Mouse (Mus musculus): ENCODE measurements around the gene Slc9a9. TPM values are rescaled to one million over a fixed set of nuclear protein-coding genes. Genes with fewer than 3 reads are reported as not detected.

The Slc9a9 gene
- total RNA-seq, 2 experiments from 2014 or later: 23.1 to 23.7 TPM

- TF ChIP-seq CTCF (IDR thresholded peaks at IDR 0.05): no peak
- no peak for DNase-seq (ENCODE audit: extremely low spot score in 1 of 2, low spot score in 2 of 2)
- Histone ChIP-seq H3K27ac (no peak overlapping the region), H3K4me3 (no peak overlapping the region)
- intact Hi-C loops (cut with DNase I): no loop called here
These were observed 16.7 kb downstream of the Slc9a9 start for GRCm38 (mm10) chr9:94686380-94686779.

DNA sequence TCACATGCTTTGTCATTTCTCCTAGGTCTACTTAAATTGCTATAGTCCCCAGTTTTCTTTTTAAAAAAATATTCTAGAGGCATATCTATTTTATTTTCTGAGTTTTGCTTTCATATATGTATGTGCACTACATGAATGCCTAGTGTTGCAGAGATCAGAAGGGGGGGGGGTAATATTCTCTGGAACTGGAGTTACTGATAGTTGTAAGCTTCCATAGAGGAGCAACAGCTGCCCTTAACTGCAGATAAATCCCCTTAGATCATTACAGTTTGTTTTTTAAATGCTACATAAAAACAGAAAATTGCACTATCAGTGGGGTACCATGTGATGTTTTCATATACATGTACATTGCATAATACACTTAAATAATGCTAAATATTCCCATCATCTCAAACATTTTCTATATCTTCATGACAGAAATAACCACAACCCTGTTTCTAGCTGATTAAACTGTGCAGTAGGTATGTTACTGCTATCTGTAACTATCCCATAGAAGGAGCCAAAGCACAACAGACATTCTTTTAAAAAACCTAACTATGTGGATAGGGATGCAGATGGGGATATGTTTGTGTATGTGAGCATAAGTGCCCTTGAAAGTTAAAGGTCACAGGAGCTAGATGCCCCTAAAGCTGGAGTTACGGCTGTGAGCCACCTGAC is 17.6 kb downstream of the Slc9a9 start:
- no peak for TF ChIP-seq CTCF (IDR thresholded peaks at IDR 0.05)
- Histone ChIP-seq H3K27ac (no peak overlapping the region), H3K4me3 (no peak overlapping the region)
- intact Hi-C loops (cut with DNase I): no loop called here
- DNase-seq (ENCODE audit: extremely low spot score in 1 of 2, low spot score in 2 of 2): no peak

GRCm38 (mm10) chr9:94691311-94692087 is 21.8 kb downstream of the Slc9a9 start:
- intact Hi-C loops (cut with DNase I): no loop called here
- H3K4me3 ChIP-seq: no peak overlapping the region
- no peak for TF ChIP-seq CTCF (IDR thresholded peaks at IDR 0.05)
- no peak overlapping the region for H3K27ac ChIP-seq
- no peak for DNase-seq (ENCODE audit: extremely low spot score in 1 of 2, low spot score in 2 of 2)

DNA sequence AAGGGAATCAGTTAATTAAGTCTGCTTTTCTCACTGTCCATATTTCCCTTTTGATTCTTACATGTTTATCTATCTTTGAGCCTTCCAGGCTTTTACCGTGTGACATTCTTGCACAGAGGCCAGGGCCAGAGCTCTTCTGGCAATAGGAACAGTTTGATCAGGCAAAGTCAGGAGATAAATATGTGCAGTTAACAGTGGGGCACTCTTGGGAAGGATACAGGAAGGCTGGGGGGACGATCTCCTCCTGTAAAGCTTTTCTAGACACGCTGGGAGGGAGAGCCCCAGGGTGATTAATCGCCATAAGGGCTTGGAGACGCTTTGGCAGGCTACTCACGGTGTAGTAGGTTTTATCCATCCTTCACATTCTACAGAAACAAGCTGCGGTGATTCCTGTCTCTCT is 22.4 kb downstream of the Slc9a9 start:
- Histone ChIP-seq H3K4me3 (no peak overlapping the region), H3K27ac (peak overlapping the region; percentile 19; the same call in 1 of the 2 replicates)
- no peak for TF ChIP-seq CTCF (IDR thresholded peaks at IDR 0.05)
- intact Hi-C loops (cut with DNase I): no loop called here
- DNase-seq (ENCODE audit: extremely low spot score in 1 of 2, low spot score in 2 of 2): no peak

- no peak overlapping the region for H3K27ac ChIP-seq
- intact Hi-C loops (cut with DNase I): no loop called here
- no peak overlapping the region for H3K4me3 ChIP-seq
- DNase-seq (ENCODE audit: extremely low spot score in 1 of 2, low spot score in 2 of 2): no peak
- TF ChIP-seq CTCF (IDR thresholded peaks at IDR 0.05): no peak
These were observed 24.5 kb downstream of the Slc9a9 start for GRCm38 (mm10) chr9:94694243-94694642.

DNA sequence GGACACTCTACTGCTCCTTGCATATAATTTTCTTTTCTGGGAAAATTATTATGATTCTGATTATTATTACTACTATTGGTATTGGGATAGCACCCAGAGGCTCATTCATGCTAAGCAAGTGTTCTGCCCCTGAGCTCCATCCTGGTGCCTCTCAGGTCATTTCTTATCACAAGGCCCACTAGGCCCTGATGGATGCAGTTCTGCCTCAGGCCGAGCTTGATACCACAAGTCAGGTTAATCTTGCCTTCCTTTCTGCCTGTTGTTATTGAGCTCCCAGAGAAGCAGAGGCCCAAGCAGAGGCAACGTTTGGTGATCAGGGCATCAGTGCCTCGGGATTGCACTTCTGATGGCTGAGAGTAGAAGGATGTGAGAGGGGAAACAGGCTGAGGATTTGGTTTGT is 25.3 kb downstream of the Slc9a9 start:
- Histone ChIP-seq H3K27ac (no peak overlapping the region), H3K4me3 (no peak overlapping the region)
- DNase-seq (ENCODE audit: extremely low spot score in 1 of 2, low spot score in 2 of 2): no peak
- intact Hi-C loops (cut with DNase I): no loop called here
- no peak for TF ChIP-seq CTCF (IDR thresholded peaks at IDR 0.05)

DNA sequence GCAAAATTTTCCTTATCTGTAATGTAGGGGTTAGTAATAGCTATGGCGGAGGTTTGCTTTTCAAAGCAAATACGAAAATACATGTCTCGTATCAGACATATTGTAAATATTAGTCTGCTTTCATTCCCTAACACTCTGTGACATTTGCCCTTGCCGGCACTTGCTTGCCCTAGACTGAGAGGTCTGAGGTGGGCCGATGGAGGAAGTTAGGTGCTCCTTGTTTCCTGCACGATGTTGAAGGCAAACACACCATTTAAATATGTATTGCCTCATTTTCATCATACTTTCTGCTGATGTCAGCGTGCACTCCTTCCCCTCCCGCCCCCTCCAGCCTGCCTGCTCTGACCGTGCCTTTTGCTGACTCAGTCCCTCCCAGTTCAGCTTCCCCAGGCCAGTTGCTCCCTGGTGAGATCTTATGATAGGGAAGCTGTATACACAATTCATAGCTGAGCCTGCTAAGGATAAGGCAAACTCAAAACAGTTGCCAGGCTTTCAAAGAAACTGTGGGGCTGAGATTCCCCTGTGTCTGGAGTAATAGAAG is 26.9 kb downstream of the Slc9a9 start:
- no peak overlapping the region for H3K27ac ChIP-seq
- DNase-seq (ENCODE audit: extremely low spot score in 1 of 2, low spot score in 2 of 2): no peak
- TF ChIP-seq CTCF (IDR thresholded peaks at IDR 0.05): no peak
- intact Hi-C loops (cut with DNase I): no loop called here
- no peak overlapping the region for H3K4me3 ChIP-seq

DNA sequence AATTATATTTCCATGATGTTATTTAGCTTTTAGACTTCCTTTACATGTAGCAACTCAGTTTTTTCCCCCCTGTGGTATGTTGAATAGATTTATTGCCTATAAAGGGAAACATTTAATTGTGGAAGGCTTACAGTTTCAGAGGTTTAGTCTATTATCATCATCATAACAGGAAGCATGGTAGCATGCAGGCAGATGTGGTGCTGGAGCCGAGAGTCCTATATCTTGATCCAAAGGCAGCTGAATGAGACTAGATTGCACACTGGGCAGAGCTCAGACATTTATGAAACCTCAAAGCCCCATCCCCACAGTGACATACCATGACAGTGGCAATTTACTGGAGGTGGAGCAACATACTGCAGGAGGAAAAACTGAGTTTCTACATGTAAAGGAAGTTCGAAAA is 28.5 kb downstream of the Slc9a9 start:
- intact Hi-C loops (cut with DNase I): no loop called here
- no peak overlapping the region for H3K27ac ChIP-seq
- TF ChIP-seq CTCF (IDR thresholded peaks at IDR 0.05): no peak
- no peak overlapping the region for H3K4me3 ChIP-seq
- no peak for DNase-seq (ENCODE audit: extremely low spot score in 1 of 2, low spot score in 2 of 2)

- TF ChIP-seq CTCF (IDR thresholded peaks at IDR 0.05): peak; percentile 67
- H3K4me3 ChIP-seq: no peak overlapping the region
- DNase-seq (ENCODE audit: extremely low spot score in 1 of 2, low spot score in 2 of 2): peak; percentile 54 to 59
- no peak overlapping the region for H3K27ac ChIP-seq
- intact Hi-C loops (cut with DNase I): loop anchor here (5.0 to 10.0 kb wide), 2 partner anchors 163 to 1816 kb away; partner anchors contain the start of gene 1190002N15Rik
These were observed 30.8 kb downstream of the Slc9a9 start for GRCm38 (mm10) chr9:94700549-94700948.

DNA sequence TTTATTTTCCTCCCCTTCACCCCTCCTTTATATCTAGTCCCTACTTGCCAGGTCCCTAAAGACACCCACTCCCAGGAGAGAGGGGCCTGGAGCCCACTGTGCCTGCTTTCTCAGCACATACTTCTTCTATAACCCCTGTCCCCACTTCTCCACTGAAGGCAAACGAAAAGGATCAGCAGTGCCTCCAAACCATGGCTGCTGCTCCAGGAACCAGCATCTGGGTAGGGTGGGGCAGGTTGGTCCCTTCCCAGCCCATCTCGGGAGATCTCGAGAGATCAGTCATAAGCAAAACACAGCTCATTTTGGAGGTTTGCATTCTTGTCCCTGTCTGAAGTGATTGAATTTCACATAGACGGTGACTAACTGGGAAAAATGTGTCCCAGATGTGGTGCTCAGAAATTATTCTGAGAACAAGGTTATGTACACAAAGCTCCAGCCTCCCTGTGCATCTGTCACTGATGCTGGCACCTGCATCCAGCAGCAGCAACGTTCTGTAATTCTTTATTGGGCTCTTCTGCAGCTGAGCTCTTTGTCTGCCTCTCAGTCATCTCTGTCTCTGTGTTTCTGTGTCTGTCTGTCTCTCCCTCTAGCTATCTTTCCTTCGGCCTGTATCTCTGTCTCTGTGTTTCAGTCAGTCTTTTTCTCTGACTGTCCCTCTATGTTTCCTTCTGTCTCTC is 31.6 kb downstream of the Slc9a9 start:
- intact Hi-C loops (cut with DNase I): loop anchor here (5.0 to 10.0 kb wide), 2 partner anchors 164 to 1817 kb away; partner anchors contain the start of gene 1190002N15Rik
- no peak for TF ChIP-seq CTCF (IDR thresholded peaks at IDR 0.05)
- DNase-seq (ENCODE audit: extremely low spot score in 1 of 2, low spot score in 2 of 2): no peak
- no peak overlapping the region for H3K4me3 ChIP-seq
- no peak overlapping the region for H3K27ac ChIP-seq

DNA sequence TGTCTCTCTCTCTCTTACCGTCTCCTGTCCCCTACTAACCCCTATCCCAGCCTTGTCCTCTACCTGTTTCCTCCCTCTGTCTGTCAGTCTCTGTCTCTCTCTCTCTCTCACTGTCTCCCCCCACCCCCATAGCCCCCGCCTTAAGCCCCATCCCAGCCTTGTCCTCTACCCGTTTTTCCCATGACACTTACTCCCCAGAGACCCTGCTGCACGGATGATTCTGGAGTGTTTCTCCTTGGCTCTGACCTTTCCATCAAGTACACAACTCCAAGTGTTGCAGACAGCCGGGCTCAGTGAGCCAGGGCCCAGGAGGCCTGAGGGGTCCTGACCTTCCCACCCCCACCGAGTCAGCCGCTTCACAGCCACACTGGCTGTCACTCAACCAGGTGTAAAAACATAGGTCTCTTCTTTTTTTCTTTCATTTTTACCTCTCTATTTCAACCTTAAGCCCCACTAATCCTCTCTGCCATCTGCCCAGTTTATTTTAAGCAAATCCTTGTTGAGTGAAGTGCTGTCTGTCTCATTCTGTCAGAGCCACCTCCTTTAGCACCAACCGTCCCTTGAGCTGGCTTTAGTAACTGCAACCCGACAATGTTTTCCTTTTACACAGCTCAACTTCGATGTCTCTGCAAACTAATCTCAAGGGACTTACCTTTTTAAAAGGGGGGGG is 32.4 kb downstream of the Slc9a9 start:
- intact Hi-C loops (cut with DNase I): loop anchor here (5.0 to 10.0 kb wide), 2 partner anchors 165 to 1817 kb away; partner anchors contain the start of gene 1190002N15Rik
- no peak for TF ChIP-seq CTCF (IDR thresholded peaks at IDR 0.05)
- no peak for DNase-seq (ENCODE audit: extremely low spot score in 1 of 2, low spot score in 2 of 2)
- Histone ChIP-seq H3K4me3 (no peak overlapping the region), H3K27ac (no peak overlapping the region)

All from left cerebral cortex, adult 2 months (tissue).